Mouse (Mus musculus) heart, postnatal 4 days (tissue): ENCODE data around the gene Tbx15. TPM values are rescaled to one million over a fixed set of nuclear protein-coding genes. Genes with fewer than 3 reads are reported as not detected.
"Not testable (repeated sequence)": the region's sequence is repeated elsewhere in the genome, so short reads cannot be mapped to it uniquely, and the experiment has no call there.

Source experiments
- DNase-seq: peaks from one replicate; pipeline ENCODE4 v3.0.0; 2021
- total RNA-seq, 2 experiments: library from RNA; stranded (reverse); gene quantifications; 2 replicates each; pipeline ENCODE4 v1.2.3; 2021

Gene Tbx15
- total RNA-seq, 2 experiments from 2014 or later, result 0.36 to 0.52 TPM

- DNase-seq, result no peak
Observed at GRCm38 (mm10) chr3:99277973-99278580, 37.9 kb downstream of the Tbx15 start.

GRCm38 (mm10) chr3:99279718-99280117 is 39.5 kb downstream of the Tbx15 start:
- DNase-seq, result no peak

- DNase-seq, result no peak
Observed at GRCm38 (mm10) chr3:99281453-99281852, 41.3 kb downstream of the Tbx15 start.

GRCm38 (mm10) chr3:99288302-99288701 is 48.1 kb downstream of the Tbx15 start:
- DNase-seq, result no peak

GRCm38 (mm10) chr3:99290064-99290702 is 50.0 kb downstream of the Tbx15 start:
- DNase-seq, result peak; percentile 74

- DNase-seq, result no peak
Observed at GRCm38 (mm10) chr3:99290878-99291277, 50.7 kb downstream of the Tbx15 start.

GRCm38 (mm10) chr3:99291386-99291785 is 51.2 kb downstream of the Tbx15 start:
- no peak for DNase-seq

GRCm38 (mm10) chr3:99292531-99292931 is 52.4 kb downstream of the Tbx15 start:
- DNase-seq, result no peak

GRCm38 (mm10) chr3:99294209-99294608 is 54.0 kb downstream of the Tbx15 start:
- not testable (repeated sequence) for DNase-seq

- no peak for DNase-seq
Observed at GRCm38 (mm10) chr3:99295301-99295700, 55.1 kb downstream of the Tbx15 start.

- DNase-seq, result no peak
Observed at GRCm38 (mm10) chr3:99296186-99296585, 56.0 kb downstream of the Tbx15 start.

- DNase-seq, result no peak
Observed at GRCm38 (mm10) chr3:99300846-99301245, 60.7 kb downstream of the Tbx15 start.

GRCm38 (mm10) chr3:99310877-99311276 is 70.7 kb downstream of the Tbx15 start:
- peak; percentile 18 for DNase-seq

- no peak for DNase-seq
Observed at GRCm38 (mm10) chr3:99311943-99312635, 71.9 kb downstream of the Tbx15 start.

- DNase-seq, result no peak
Observed at GRCm38 (mm10) chr3:99322345-99322744, 82.2 kb downstream of the Tbx15 start.

- DNase-seq, result no peak
Observed at GRCm38 (mm10) chr3:99329316-99329715, 89.1 kb downstream of the Tbx15 start.

GRCm38 (mm10) chr3:99331086-99331485 is 90.9 kb downstream of the Tbx15 start:
- no peak for DNase-seq

GRCm38 (mm10) chr3:99336866-99337265 is 96.7 kb downstream of the Tbx15 start:
- DNase-seq, result no peak

GRCm38 (mm10) chr3:99338756-99339155 is 98.6 kb downstream of the Tbx15 start:
- DNase-seq, result peak; percentile 15

- DNase-seq, result no peak
Observed at GRCm38 (mm10) chr3:99340021-99340420, 99.8 kb downstream of the Tbx15 start.

GRCm38 (mm10) chr3:99379616-99380250 is 139.6 kb downstream of the Tbx15 start:
- DNase-seq, result no peak

- DNase-seq, result no peak
Observed at GRCm38 (mm10) chr3:99387127-99387526, 146.9 kb downstream of the Tbx15 start.
